Mouse (Mus musculus) neural tube, embryonic 14.5 days (tissue): ENCODE data around the gene Casr. TPM values are rescaled to one million over a fixed set of nuclear protein-coding genes. Genes with fewer than 3 reads are reported as not detected.
A peak's percentile ranks its signal among the peaks of the same experiment; 100 is the strongest.

Experiments
- ATAC-seq: fragments of 200-750 bp; cut with Nextera tagmentation; 2 replicates; pipeline ENCODE4 v1.8.0; 2017; ENCODE audit warnings: low read depth, mild to moderate bottlenecking, moderate TSS enrichment, moderate library complexity
- H3K27ac ChIP-seq: fragments of 300-500 bp; sonication (generic); 2 replicates; pipeline ENCODE4 v1.5.1; 2014; ENCODE audit warnings: low read depth, mild to moderate bottlenecking, control low read depth, low read length, moderate library complexity, mixed read lengths
- H3K27me3 ChIP-seq: fragments of 300-500 bp; sonication (generic); 2 replicates; pipeline ENCODE4 v1.6.1; 2014; ENCODE audit warnings: low read length; ENCODE audit not compliant: control insufficient read depth, insufficient read depth
- H3K36me3 ChIP-seq: fragments of 300-500 bp; sonication (generic); 2 replicates; pipeline ENCODE4 v1.6.1; 2014; ENCODE audit warnings: low read length, mixed read lengths; ENCODE audit not compliant: control insufficient read depth, insufficient read depth
- H3K4me1 ChIP-seq: fragments of 300-500 bp; sonication (generic); 2 replicates; pipeline ENCODE4 v1.6.1; 2014; ENCODE audit warnings: low read length; ENCODE audit not compliant: control insufficient read depth, insufficient read depth
- H3K4me2 ChIP-seq: fragments of 300-500 bp; sonication (generic); 2 replicates; pipeline ENCODE4 v1.6.1; 2014; ENCODE audit warnings: mild to moderate bottlenecking, low read depth, low read length, control low read depth
- H3K4me3 ChIP-seq: fragments of 300-500 bp; sonication (generic); 2 replicates; pipeline ENCODE4 v1.5.1; 2014; ENCODE audit warnings: low read depth, low read length, control low read depth, mixed read lengths
- H3K9ac ChIP-seq: fragments of 300-500 bp; sonication (generic); replicated peaks from 2 replicates; pipeline ENCODE4 v1.6.1; 2014; ENCODE audit warnings: low read depth, mild to moderate bottlenecking, control low read depth, low read length, mixed read lengths
- H3K9me3 ChIP-seq: fragments of 300-500 bp; sonication (generic); 2 replicates; pipeline ENCODE4 v1.6.1; 2016; ENCODE audit warnings: low read length; ENCODE audit not compliant: control insufficient read depth
- WGBS: fragments of 180-500 bp; shearing (Covaris S2); extraction: QIAGEN DNeasy Blood & Tissue Kit; methylation state at CpG from one replicate; pipeline ENCODE4 v1.1.7; 2014; 5-methylcytosine and 5-hydroxymethylcytosine counted together
- polyA plus RNA-seq: library from polyadenylated mRNA; unstranded; fragments of >200 nt; fragmentation: Nextera tagmentation; extraction: Ambion mirVana; gene quantifications from 2 replicates; pipeline ENCODE4 v1.2.1, GENCODE M21; 2014

Casr gene
- polyA plus RNA-seq, 1 experiment from 2014 or later: not detected

GRCm38 (mm10) chr16:36492420-36492819 lies 69.5 kb downstream of the Casr start:
- H3K9ac ChIP-seq: no peak overlapping the region
- no peaks in the 10 kb centered on the region for H3K36me3 ChIP-seq
- 82% methylated on average over 1 of the region's 1 CpGs for WGBS
- no peak overlapping the region for H3K4me3 ChIP-seq
- H3K4me1 ChIP-seq: no peaks in the 10 kb centered on the region
- H3K9me3 ChIP-seq: no peaks in the 10 kb centered on the region
- no peak overlapping the region for H3K27ac ChIP-seq
- no peak overlapping the region for H3K4me2 ChIP-seq
- H3K27me3 ChIP-seq: no peaks in the 10 kb centered on the region
- no peak for ATAC-seq

GRCm38 (mm10) chr16:36476866-36477265 lies 85.1 kb downstream of the Casr start:
- no peak overlapping the region for H3K4me3 ChIP-seq

GRCm38 (mm10) chr16:36475530-36475929 lies 86.4 kb downstream of the Casr start:
- no peak overlapping the region for H3K4me2 ChIP-seq
- H3K4me3 ChIP-seq: no peak overlapping the region
- H3K36me3 ChIP-seq: no peaks in the 10 kb centered on the region
- H3K9ac ChIP-seq: no peak overlapping the region
- H3K9me3 ChIP-seq: no peaks in the 10 kb centered on the region
- 95% methylated on average over 3 of the region's 3 CpGs for WGBS
- no peaks in the 10 kb centered on the region for H3K4me1 ChIP-seq
- no peak overlapping the region for H3K27ac ChIP-seq
- H3K27me3 ChIP-seq: no peaks in the 10 kb centered on the region
- ATAC-seq: no peak

More at GRCm38 (mm10) chr16:36476866-36477265, 85.1 kb downstream of the Casr start:
- no peak overlapping the region for H3K4me2 ChIP-seq
- no peak for ATAC-seq
- H3K9me3 ChIP-seq: no peaks in the 10 kb centered on the region
- H3K4me1 ChIP-seq: no peaks in the 10 kb centered on the region
- H3K27ac ChIP-seq: no peak overlapping the region
- no peaks in the 10 kb centered on the region for H3K27me3 ChIP-seq
- no peak overlapping the region for H3K9ac ChIP-seq
- H3K36me3 ChIP-seq: no peaks in the 10 kb centered on the region
- WGBS: 85% methylated on average over 9 of the region's 9 CpGs

GRCm38 (mm10) chr16:36474849-36475248 lies 87.1 kb downstream of the Casr start:
- 90% methylated on average over 2 of the region's 2 CpGs for WGBS

GRCm38 (mm10) chr16:36473217-36474216 lies 88.4 kb downstream of the Casr start:
- Histone ChIP-seq H3K4me1 (no peaks in the 10 kb centered on the region), H3K27ac (no peak overlapping the region), H3K36me3 (no peaks in the 10 kb centered on the region), H3K27me3 (no peaks in the 10 kb centered on the region), H3K9ac (no peak overlapping the region), H3K4me2 (no peak overlapping the region), H3K9me3 (no peaks in the 10 kb centered on the region), H3K4me3 (no peak overlapping the region)
- WGBS: 49% methylated on average over 17 of the region's 17 CpGs
- ATAC-seq: peak; percentile 21; the same call in 1 of the 2 replicates

More at GRCm38 (mm10) chr16:36474849-36475248, 87.1 kb downstream of the Casr start:
- Histone ChIP-seq H3K4me2 (no peak overlapping the region), H3K27ac (no peak overlapping the region), H3K36me3 (no peaks in the 10 kb centered on the region), H3K27me3 (no peaks in the 10 kb centered on the region), H3K9ac (no peak overlapping the region), H3K4me3 (no peak overlapping the region), H3K4me1 (no peaks in the 10 kb centered on the region), H3K9me3 (no peaks in the 10 kb centered on the region)
- ATAC-seq: no peak

GRCm38 (mm10) chr16:36471066-36471633 lies 90.8 kb downstream of the Casr start:
- Histone ChIP-seq H3K27me3 (no peaks in the 10 kb centered on the region), H3K4me2 (no peak overlapping the region), H3K9me3 (no peaks in the 10 kb centered on the region), H3K4me3 (no peak overlapping the region), H3K36me3 (no peaks in the 10 kb centered on the region), H3K9ac (no peak overlapping the region), H3K4me1 (no peaks in the 10 kb centered on the region), H3K27ac (no peak overlapping the region)
- 49% methylated on average over 13 of the region's 13 CpGs for WGBS
- ATAC-seq: no peak

- no peak for ATAC-seq
- 16% methylated on average over 2 of the region's 2 CpGs for WGBS
- no peaks in the 10 kb centered on the region for H3K4me1 ChIP-seq
Observed at GRCm38 (mm10) chr16:36469955-36470478, 91.9 kb downstream of the Casr start.

GRCm38 (mm10) chr16:36469367-36469766 lies 92.6 kb downstream of the Casr start:
- no peaks in the 10 kb centered on the region for H3K36me3 ChIP-seq
- H3K27me3 ChIP-seq: no peaks in the 10 kb centered on the region
- H3K4me2 ChIP-seq: no peak overlapping the region
- 91% methylated on average over 9 of the region's 9 CpGs for WGBS
- no peaks in the 10 kb centered on the region for H3K4me1 ChIP-seq
- no peak overlapping the region for H3K9ac ChIP-seq
- no peak overlapping the region for H3K27ac ChIP-seq
- H3K9me3 ChIP-seq: no peaks in the 10 kb centered on the region
- ATAC-seq: no peak
- no peak overlapping the region for H3K4me3 ChIP-seq

More at GRCm38 (mm10) chr16:36469955-36470478, 91.9 kb downstream of the Casr start:
- H3K4me3 ChIP-seq: no peak overlapping the region
- no peaks in the 10 kb centered on the region for H3K27me3 ChIP-seq
- H3K9me3 ChIP-seq: no peaks in the 10 kb centered on the region
- no peak overlapping the region for H3K27ac ChIP-seq
- no peak overlapping the region for H3K9ac ChIP-seq
- H3K36me3 ChIP-seq: no peaks in the 10 kb centered on the region
- H3K4me2 ChIP-seq: no peak overlapping the region

- no peaks in the 10 kb centered on the region for H3K36me3 ChIP-seq
- WGBS: 70% methylated on average over 4 of the region's 4 CpGs
- H3K27ac ChIP-seq: no peak overlapping the region
- H3K9ac ChIP-seq: no peak overlapping the region
- H3K9me3 ChIP-seq: no peaks in the 10 kb centered on the region
- no peaks in the 10 kb centered on the region for H3K4me1 ChIP-seq
- no peaks in the 10 kb centered on the region for H3K27me3 ChIP-seq
- H3K4me2 ChIP-seq: no peak overlapping the region
- no peak overlapping the region for H3K4me3 ChIP-seq
- no peak for ATAC-seq
Observed at GRCm38 (mm10) chr16:36468862-36469261, 93.1 kb downstream of the Casr start.
